Mouse (Mus musculus) ES-E14 (cell line): ENCODE data around the gene Map4k4.

Experiments used
- CHD2 ChIP-seq: IDR thresholded peaks from 2 replicates; pipeline ENCODE4 v1.6.1; 2014; ENCODE audit warnings: mild to moderate bottlenecking, low read depth, low read length, inconsistent platforms
- HCFC1 ChIP-seq: IDR thresholded peaks from 2 replicates; pipeline ENCODE4 v1.6.1; 2012; ENCODE audit warnings: low read length, inconsistent platforms, borderline replicate concordance; ENCODE audit not compliant: insufficient read depth
- ZC3H11A ChIP-seq: IDR thresholded peaks from 2 replicates; pipeline ENCODE4 v1.6.1; 2012; ENCODE audit warnings: low read depth, mild to moderate bottlenecking, inconsistent platforms, low read length, borderline replicate concordance
- ZNF384 ChIP-seq: IDR thresholded peaks from 2 replicates; pipeline ENCODE4 v1.6.1; 2012; ENCODE audit warnings: low read depth, low read length, inconsistent platforms

GRCm38 (mm10) chr1:39936934-39937333 is 36.2 kb downstream of the Map4k4 start:
- TF ChIP-seq HCFC1 (no peak), ZNF384 (no peak), ZC3H11A (no peak), CHD2 (no peak)
